Mouse (Mus musculus) embryonic facial prominence, embryonic 15.5 days (tissue): ENCODE results near the gene Lekr1. TPM values are rescaled to one million over a fixed set of nuclear protein-coding genes. Genes with fewer than 3 reads are reported as not detected.
A peak's percentile ranks its signal among the peaks of the same experiment; 100 is the strongest.

Experiments used
- ATAC-seq: fragments of 200-750 bp; cut with Nextera tagmentation; 2 replicates; pipeline ENCODE4 v1.8.0; 2017; ENCODE audit warnings: low read depth, moderate TSS enrichment; ENCODE audit not compliant: insufficient number of reproducible peaks, low FRiP score, low TSS enrichment
- H3K27ac ChIP-seq: fragments of 300-500 bp; sonication (generic); replicated peaks from 2 replicates; pipeline ENCODE4 v1.5.1; 2015; ENCODE audit warnings: mild to moderate bottlenecking, inconsistent platforms
- H3K27me3 ChIP-seq: fragments of 300-500 bp; sonication (generic); 2 replicates; pipeline ENCODE4 v1.6.1; 2015; ENCODE audit warnings: inconsistent platforms
- H3K36me3 ChIP-seq: fragments of 300-500 bp; sonication (generic); 2 replicates; pipeline ENCODE4 v1.6.1; 2015; ENCODE audit warnings: mild to moderate bottlenecking, inconsistent platforms
- H3K4me1 ChIP-seq: fragments of 300-500 bp; sonication (generic); 2 replicates; pipeline ENCODE4 v1.6.1; 2015; ENCODE audit warnings: inconsistent platforms
- H3K4me2 ChIP-seq: fragments of 300-500 bp; sonication (generic); replicated peaks from 2 replicates; pipeline ENCODE4 v1.6.1; 2015; ENCODE audit warnings: mild to moderate bottlenecking, inconsistent platforms
- H3K4me3 ChIP-seq: fragments of 300-500 bp; sonication (generic); replicated peaks from 2 replicates; pipeline ENCODE4 v1.5.1; 2015; ENCODE audit warnings: mild to moderate bottlenecking, inconsistent platforms
- H3K9ac ChIP-seq: fragments of 300-500 bp; sonication (generic); 2 replicates; pipeline ENCODE4 v1.6.1; 2015; ENCODE audit warnings: inconsistent platforms
- H3K9me3 ChIP-seq: fragments of 300-500 bp; sonication (generic); replicated peaks from 2 replicates; pipeline ENCODE4 v1.6.1; 2016; ENCODE audit warnings: inconsistent platforms
- WGBS: fragments of 180-500 bp; shearing (Covaris S2); methylation state at CpG from one replicate; pipeline ENCODE4 v1.1.7; 2015; 5-methylcytosine and 5-hydroxymethylcytosine counted together
- polyA plus RNA-seq: library from polyadenylated mRNA; unstranded; fragments of >200 nt; fragmentation: Nextera tagmentation; extraction: Ambion mirVana; gene quantifications from 2 replicates; pipeline ENCODE4 v1.2.1, GENCODE M21; 2015

Lekr1 gene
- polyA plus RNA-seq, 1 experiment from 2014 or later: 8.1 TPM

- Histone ChIP-seq H3K36me3 (no peaks in the 10 kb centered on the region), H3K9me3 (no peaks in the 10 kb centered on the region), H3K9ac (no peak overlapping the region), H3K27me3 (no peaks in the 10 kb centered on the region), H3K4me2 (no peak overlapping the region), H3K4me3 (no peak overlapping the region), H3K4me1 (no peaks in the 10 kb centered on the region), H3K27ac (no peak overlapping the region)
- ATAC-seq: no peak
- WGBS: 64% methylated on average over 1 of the region's 1 CpGs
Observed at GRCm38 (mm10) chr3:65773910-65774309, 107.9 kb downstream of the Lekr1 start.

- H3K4me2 ChIP-seq: no peak overlapping the region
- H3K36me3 ChIP-seq: no peaks in the 10 kb centered on the region
- H3K9ac ChIP-seq: no peak overlapping the region
- 79% methylated on average over 5 of the region's 5 CpGs for WGBS
- H3K27ac ChIP-seq: no peak overlapping the region
- H3K4me1 ChIP-seq: no peaks in the 10 kb centered on the region
- no peak for ATAC-seq
- no peak overlapping the region for H3K4me3 ChIP-seq
- H3K9me3 ChIP-seq: no peaks in the 10 kb centered on the region
- no peaks in the 10 kb centered on the region for H3K27me3 ChIP-seq
Observed at GRCm38 (mm10) chr3:65775096-65775495, 109.1 kb downstream of the Lekr1 start.

- no peaks in the 10 kb centered on the region for H3K36me3 ChIP-seq
- H3K4me3 ChIP-seq: no peak overlapping the region
- H3K9me3 ChIP-seq: no peaks in the 10 kb centered on the region
- no peaks in the 10 kb centered on the region for H3K4me1 ChIP-seq
- H3K4me2 ChIP-seq: no peak overlapping the region
- no peak overlapping the region for H3K9ac ChIP-seq
- H3K27ac ChIP-seq: no peak overlapping the region
- 68% methylated on average over 5 of the region's 5 CpGs for WGBS
- ATAC-seq: no peak
- H3K27me3 ChIP-seq: no peaks in the 10 kb centered on the region
Observed at GRCm38 (mm10) chr3:65782246-65782645, 116.2 kb downstream of the Lekr1 start.

GRCm38 (mm10) chr3:65790076-65790685 is 124.2 kb downstream of the Lekr1 start:
- ATAC-seq: no peak
- H3K27me3 ChIP-seq: no peaks in the 10 kb centered on the region

GRCm38 (mm10) chr3:65793561-65793960 is 127.5 kb downstream of the Lekr1 start:
- WGBS: 62% methylated on average over 4 of the region's 4 CpGs
- Histone ChIP-seq H3K9ac (no peak overlapping the region), H3K9me3 (no peaks in the 10 kb centered on the region), H3K4me3 (no peak overlapping the region), H3K4me2 (no peak overlapping the region), H3K27me3 (no peaks in the 10 kb centered on the region), H3K36me3 (no peaks in the 10 kb centered on the region), H3K27ac (no peak overlapping the region), H3K4me1 (no peaks in the 10 kb centered on the region)
- ATAC-seq: no peak

More at GRCm38 (mm10) chr3:65790076-65790685, 124.2 kb downstream of the Lekr1 start:
- 44% methylated on average over 3 of the region's 3 CpGs for WGBS
- no peaks in the 10 kb centered on the region for H3K9me3 ChIP-seq
- H3K36me3 ChIP-seq: no peaks in the 10 kb centered on the region
- no peak overlapping the region for H3K27ac ChIP-seq
- H3K4me1 ChIP-seq: no peaks in the 10 kb centered on the region
- no peak overlapping the region for H3K9ac ChIP-seq
- no peak overlapping the region for H3K4me2 ChIP-seq
- no peak overlapping the region for H3K4me3 ChIP-seq

- Histone ChIP-seq H3K27ac (no peak overlapping the region), H3K4me3 (no peak overlapping the region), H3K27me3 (no peaks in the 10 kb centered on the region), H3K4me2 (no peak overlapping the region), H3K9ac (no peak overlapping the region), H3K4me1 (no peaks in the 10 kb centered on the region), H3K36me3 (no peaks in the 10 kb centered on the region), H3K9me3 (no peaks in the 10 kb centered on the region)
- no peak for ATAC-seq
- WGBS: 81% methylated on average over 2 of the region's 2 CpGs
Observed at GRCm38 (mm10) chr3:65794711-65795110, 128.7 kb downstream of the Lekr1 start.

- H3K27me3 ChIP-seq: no peaks in the 10 kb centered on the region
- no peaks in the 10 kb centered on the region for H3K9me3 ChIP-seq
- H3K4me1 ChIP-seq: no peaks in the 10 kb centered on the region
- WGBS: 87% methylated on average over 5 of the region's 5 CpGs
- no peak overlapping the region for H3K4me3 ChIP-seq
- H3K9ac ChIP-seq: no peak overlapping the region
- no peak overlapping the region for H3K4me2 ChIP-seq
- H3K36me3 ChIP-seq: no peaks in the 10 kb centered on the region
- ATAC-seq: no peak
- no peak overlapping the region for H3K27ac ChIP-seq
Observed at GRCm38 (mm10) chr3:65797345-65798137, 131.5 kb downstream of the Lekr1 start.

GRCm38 (mm10) chr3:65800962-65801361 is 134.9 kb downstream of the Lekr1 start:
- H3K36me3 ChIP-seq: no peaks in the 10 kb centered on the region
- ATAC-seq: no peak
- H3K27ac ChIP-seq: no peak overlapping the region
- no peak overlapping the region for H3K4me2 ChIP-seq
- no peaks in the 10 kb centered on the region for H3K9me3 ChIP-seq
- H3K4me3 ChIP-seq: no peak overlapping the region
- 71% methylated on average over 4 of the region's 4 CpGs for WGBS
- H3K27me3 ChIP-seq: no peaks in the 10 kb centered on the region
- H3K4me1 ChIP-seq: no peaks in the 10 kb centered on the region
- H3K9ac ChIP-seq: no peak overlapping the region

- Histone ChIP-seq H3K4me2 (no peak overlapping the region), H3K4me3 (no peak overlapping the region)
- WGBS: 77% methylated on average over 5 of the region's 5 CpGs
Observed at GRCm38 (mm10) chr3:65802185-65802584, 136.2 kb downstream of the Lekr1 start.

GRCm38 (mm10) chr3:65802868-65803267 is 136.8 kb downstream of the Lekr1 start:
- Histone ChIP-seq H3K27ac (no peak overlapping the region), H3K9ac (no peak overlapping the region), H3K4me2 (no peak overlapping the region), H3K4me3 (no peak overlapping the region), H3K27me3 (no peaks in the 10 kb centered on the region), H3K9me3 (no peaks in the 10 kb centered on the region), H3K36me3 (no peaks in the 10 kb centered on the region), H3K4me1 (no peaks in the 10 kb centered on the region)
- no peak for ATAC-seq
- WGBS: 35% methylated on average over 5 of the region's 5 CpGs

More at GRCm38 (mm10) chr3:65802185-65802584, 136.2 kb downstream of the Lekr1 start:
- ATAC-seq: no peak
- H3K4me1 ChIP-seq: no peaks in the 10 kb centered on the region
- no peaks in the 10 kb centered on the region for H3K27me3 ChIP-seq
- H3K9me3 ChIP-seq: no peaks in the 10 kb centered on the region
- no peaks in the 10 kb centered on the region for H3K36me3 ChIP-seq
- no peak overlapping the region for H3K9ac ChIP-seq
- no peak overlapping the region for H3K27ac ChIP-seq

- 72% methylated on average over 6 of the region's 6 CpGs for WGBS
- 0 out of 2 replicates have a peak, but pooled peaks have one; percentile 24 for ATAC-seq
- no peak overlapping the region for H3K4me2 ChIP-seq
- H3K4me3 ChIP-seq: no peak overlapping the region
- H3K27ac ChIP-seq: no peak overlapping the region
- H3K9me3 ChIP-seq: no peaks in the 10 kb centered on the region
- H3K27me3 ChIP-seq: no peaks in the 10 kb centered on the region
- no peak overlapping the region for H3K9ac ChIP-seq
- 0 out of 2 replicates have a peak, but pooled peaks cover 3% of the 10 kb centered on the region for H3K4me1 ChIP-seq
- no peaks in the 10 kb centered on the region for H3K36me3 ChIP-seq
Observed at GRCm38 (mm10) chr3:65814881-65815280, 148.9 kb downstream of the Lekr1 start.
